Mouse (Mus musculus) embryonic facial prominence, embryonic 13.5 days (tissue): ENCODE results near the gene Wbp1l. TPM values are rescaled to one million over a fixed set of nuclear protein-coding genes. Genes with fewer than 3 reads are reported as not detected.

ENCODE experiments used
- ATAC-seq: fragments of 200-750 bp; cut with Nextera tagmentation; 2 replicates; pipeline ENCODE4 v1.8.0; 2017; ENCODE audit warnings: low read depth; ENCODE audit not compliant: insufficient number of reproducible peaks, insufficient read depth, low FRiP score, low TSS enrichment
- H3K27ac ChIP-seq: fragments of 300-500 bp; sonication (generic); 2 replicates; pipeline ENCODE4 v1.5.1; 2015; ENCODE audit warnings: moderate library complexity, mild to moderate bottlenecking, inconsistent platforms
- H3K27me3 ChIP-seq: fragments of 300-500 bp; sonication (generic); 2 replicates; pipeline ENCODE4 v1.6.1; 2015; ENCODE audit warnings: mild to moderate bottlenecking, inconsistent platforms
- H3K36me3 ChIP-seq: fragments of 300-500 bp; sonication (generic); 2 replicates; pipeline ENCODE4 v1.6.1; 2015; ENCODE audit warnings: mild to moderate bottlenecking, inconsistent platforms
- H3K4me1 ChIP-seq: fragments of 300-500 bp; sonication (generic); 2 replicates; pipeline ENCODE4 v1.6.1; 2015; ENCODE audit warnings: inconsistent platforms
- H3K4me2 ChIP-seq: fragments of 300-500 bp; sonication (generic); 2 replicates; pipeline ENCODE4 v1.6.1; 2015; ENCODE audit warnings: moderate library complexity, mild to moderate bottlenecking, inconsistent platforms
- H3K4me3 ChIP-seq: fragments of 300-500 bp; sonication (generic); 2 replicates; pipeline ENCODE4 v1.5.1; 2015; ENCODE audit warnings: mild to moderate bottlenecking, inconsistent platforms
- H3K9ac ChIP-seq: fragments of 300-500 bp; sonication (generic); 2 replicates; pipeline ENCODE4 v1.6.1; 2015; ENCODE audit warnings: mild to moderate bottlenecking, inconsistent platforms
- H3K9me3 ChIP-seq: fragments of 300-500 bp; sonication (generic); 2 replicates; pipeline ENCODE4 v1.6.1; 2016; ENCODE audit warnings: inconsistent platforms
- WGBS: fragments of 180-500 bp; shearing (Covaris S2); methylation state at CpG from one replicate; pipeline ENCODE4 v1.1.7; 2015; ENCODE audit warnings: mixed read lengths; 5-methylcytosine and 5-hydroxymethylcytosine counted together
- polyA plus RNA-seq: library from polyadenylated mRNA; unstranded; fragments of >200 nt; fragmentation: Nextera tagmentation; extraction: Ambion mirVana; gene quantifications from 2 replicates; pipeline ENCODE4 v1.2.1, GENCODE M21; 2015

The Wbp1l gene
- polyA plus RNA-seq, 1 experiment from 2014 or later: 41.9 TPM

DNA sequence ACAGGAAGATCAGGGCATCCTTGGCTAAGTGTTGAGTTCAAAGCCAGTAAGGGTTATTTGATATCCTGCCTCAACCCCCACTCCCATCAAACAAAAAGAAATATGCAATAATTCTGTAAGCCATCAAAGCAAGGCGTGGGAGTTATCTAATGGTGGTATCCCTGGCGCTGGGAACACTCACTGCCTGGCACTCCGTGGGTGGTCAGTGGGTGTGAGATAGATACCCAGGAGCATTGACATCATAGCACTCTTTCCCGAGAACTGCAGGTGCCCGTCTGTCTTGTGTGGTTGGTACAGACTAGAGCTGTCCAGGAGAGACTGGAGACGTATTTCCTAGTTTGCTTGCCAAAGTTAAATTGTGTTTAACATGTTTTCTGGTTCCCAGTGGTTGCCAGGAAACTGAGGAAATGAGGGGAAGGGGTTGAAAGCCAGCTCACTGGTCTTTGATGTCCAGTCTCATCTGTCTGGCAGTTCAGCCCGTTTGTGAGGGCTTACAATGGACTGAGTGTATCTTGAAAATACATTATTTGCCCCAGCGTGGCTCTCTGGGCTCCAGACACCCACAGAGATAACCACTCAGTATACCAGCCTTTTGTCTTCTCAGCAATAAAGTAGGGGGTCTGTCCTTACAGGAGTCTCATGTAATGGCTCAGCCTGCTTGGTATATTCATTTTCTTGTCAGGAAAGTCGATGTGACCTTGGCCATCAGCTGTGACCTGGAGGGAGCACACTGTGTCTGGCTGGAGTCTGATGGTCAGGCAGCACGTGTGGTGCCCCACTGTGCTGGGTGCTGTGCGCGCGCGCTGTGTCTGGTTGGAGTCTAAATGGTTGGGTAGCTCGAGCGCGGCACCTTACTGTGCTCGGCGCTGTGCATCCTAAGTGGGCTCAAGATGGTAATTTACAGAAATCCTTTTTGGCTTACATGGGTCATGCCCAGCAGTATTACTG lies 22.6 kb downstream of the Wbp1l start:
- Histone ChIP-seq H3K4me1 (peaks cover 86% of the 10 kb centered on the region), H3K4me2 (no peak overlapping the region), H3K9me3 (no peaks in the 10 kb centered on the region), H3K27ac (peak overlapping the region; percentile 52; the same call in 1 of the 2 replicates), H3K27me3 (no peaks in the 10 kb centered on the region), H3K36me3 (peaks cover 12% of the 10 kb centered on the region), H3K9ac (no peak overlapping the region), H3K4me3 (no peak overlapping the region)
- 74% methylated on average over 19 of the region's 19 CpGs for WGBS
- no peak for ATAC-seq

DNA sequence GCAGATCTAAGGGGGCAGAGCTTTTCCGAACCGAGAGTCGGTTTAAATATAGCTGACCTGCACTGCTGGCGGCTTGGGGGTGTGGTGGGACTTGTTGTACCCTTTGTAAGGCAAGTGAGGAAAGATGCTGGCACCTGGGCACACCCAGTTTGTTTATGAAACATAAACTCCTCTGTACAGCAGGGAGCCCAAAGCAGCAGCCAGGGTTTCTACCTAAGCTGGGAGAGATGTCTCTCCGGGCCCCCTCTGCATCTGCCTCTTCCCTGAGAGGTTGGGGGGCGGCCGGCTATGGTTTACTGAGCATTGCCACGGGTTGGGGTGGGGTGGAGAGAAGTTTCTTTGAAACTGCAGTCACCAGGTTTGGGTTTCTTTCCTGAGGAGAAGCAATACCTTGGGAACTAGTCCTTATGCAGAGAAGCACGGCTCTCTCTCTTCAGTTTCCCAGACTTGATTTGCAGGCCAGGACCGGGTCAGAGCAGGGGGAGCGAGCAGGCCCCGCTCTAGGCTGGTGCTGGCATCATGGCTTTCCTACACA lies 23.8 kb downstream of the Wbp1l start:
- Histone ChIP-seq H3K27ac (peak overlapping the region; percentile 83), H3K4me1 (peaks cover 81% of the 10 kb centered on the region), H3K9ac (peak overlapping the region; percentile 59), H3K9me3 (no peaks in the 10 kb centered on the region), H3K27me3 (no peaks in the 10 kb centered on the region), H3K36me3 (peaks cover 13% of the 10 kb centered on the region), H3K4me2 (peak overlapping the region; percentile 57), H3K4me3 (peak overlapping the region; percentile 29)
- WGBS: 28% methylated on average over 12 of the region's 12 CpGs
- ATAC-seq: peak; percentile 60; the same call in 1 of the 2 replicates

- peaks cover 18% of the 10 kb centered on the region for H3K36me3 ChIP-seq
- WGBS: 6% methylated on average over 16 of the region's 16 CpGs
These were observed 24.3 kb downstream of the Wbp1l start for GRCm38 (mm10) chr19:46623194-46623667.

DNA sequence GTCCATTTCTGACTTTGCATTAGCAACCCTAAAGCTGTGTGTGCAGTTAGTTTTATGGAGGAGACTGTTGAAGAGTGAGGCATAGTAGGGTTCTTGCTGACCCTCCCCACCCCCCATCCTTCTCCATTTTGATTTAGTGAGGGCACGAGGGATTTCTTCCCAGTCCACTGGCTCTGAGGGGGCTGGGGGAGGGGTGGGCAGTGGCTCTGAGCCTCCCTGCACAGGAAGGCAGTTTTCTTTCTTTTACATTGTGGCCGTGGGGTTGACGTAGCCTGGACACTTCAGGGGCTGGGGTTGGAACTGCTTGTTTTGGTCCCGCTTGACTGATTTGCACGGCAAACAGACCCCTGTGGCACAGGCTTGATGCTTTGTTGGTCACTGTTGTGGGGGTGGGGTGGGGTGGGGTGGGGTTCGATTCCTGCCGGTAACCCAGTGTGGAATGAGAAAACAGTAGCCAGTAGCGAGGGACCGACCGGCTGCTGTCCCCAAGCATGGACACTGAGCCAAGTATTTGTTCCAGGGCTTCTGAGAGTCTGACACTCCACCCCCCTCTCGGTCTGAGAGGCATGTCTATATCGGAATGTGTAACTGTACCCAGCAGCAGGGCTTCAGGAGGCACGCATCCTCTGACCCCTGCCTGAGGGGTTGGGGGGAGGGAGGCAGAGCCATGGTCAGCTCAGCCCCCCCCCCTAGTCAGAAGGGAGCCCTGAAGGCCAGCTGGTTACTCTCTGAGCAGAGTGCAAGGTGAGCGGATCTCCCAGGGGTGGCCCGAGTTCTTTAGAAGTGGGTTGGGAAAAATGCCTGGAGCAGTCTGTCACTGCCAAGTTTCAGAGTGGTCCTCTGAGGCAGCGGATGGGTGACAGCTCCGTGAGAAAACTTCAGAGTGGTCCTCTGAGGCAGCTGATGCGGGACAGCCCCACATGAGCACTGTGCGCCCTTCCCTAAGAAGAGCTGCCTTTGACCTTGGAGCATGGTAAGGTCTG lies 25.2 kb downstream of the Wbp1l start:
- Histone ChIP-seq H3K4me2 (peak overlapping the region; percentile 57), H3K27ac (peak overlapping the region; percentile 83), H3K4me3 (peak overlapping the region; percentile 29), H3K9me3 (no peaks in the 10 kb centered on the region), H3K4me1 (peaks cover 68% of the 10 kb centered on the region), H3K27me3 (no peaks in the 10 kb centered on the region), H3K36me3 (peaks cover 20% of the 10 kb centered on the region), H3K9ac (peak overlapping the region; percentile 59)
- no peak for ATAC-seq
- WGBS: 18% methylated on average over 19 of the region's 19 CpGs

More at GRCm38 (mm10) chr19:46623194-46623667, 24.3 kb downstream of the Wbp1l start:
- Histone ChIP-seq H3K9me3 (no peaks in the 10 kb centered on the region), H3K4me3 (peak overlapping the region; percentile 29), H3K4me1 (peaks cover 76% of the 10 kb centered on the region), H3K27me3 (no peaks in the 10 kb centered on the region), H3K27ac (peak overlapping the region; percentile 83), H3K4me2 (peak overlapping the region; percentile 57), H3K9ac (peak overlapping the region; percentile 59)
- peak; percentile 35; the same call in 1 of the 2 replicates for ATAC-seq

DNA sequence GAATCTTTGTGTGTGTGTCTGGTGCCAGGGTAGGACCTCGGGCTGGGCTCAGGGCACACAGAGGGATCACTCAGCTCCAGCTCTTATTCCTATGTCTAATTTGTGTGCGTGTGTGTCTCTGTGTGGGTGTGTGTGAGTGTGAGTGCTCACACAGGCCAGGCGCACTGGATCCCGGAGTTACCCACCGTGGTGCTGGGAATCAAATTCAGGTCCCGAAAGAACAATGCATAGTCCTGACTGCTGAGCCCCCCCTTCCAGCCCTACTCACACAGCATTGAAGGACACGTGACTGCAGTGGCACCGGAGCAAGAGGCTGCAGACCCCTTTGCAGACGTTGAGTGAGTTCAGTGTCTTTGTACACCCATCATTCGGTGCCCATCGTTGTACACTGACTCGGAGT lies 26.1 kb downstream of the Wbp1l start:
- Histone ChIP-seq H3K9ac (no peak overlapping the region), H3K36me3 (peaks cover 20% of the 10 kb centered on the region), H3K4me3 (no peak overlapping the region), H3K9me3 (no peaks in the 10 kb centered on the region), H3K27ac (peak overlapping the region; percentile 83; the same call in 1 of the 2 replicates), H3K4me2 (0 out of 2 replicates have a peak overlapping the region, but pooled peaks have one; percentile 57), H3K4me1 (peaks cover 64% of the 10 kb centered on the region), H3K27me3 (no peaks in the 10 kb centered on the region)
- no peak for ATAC-seq
- WGBS: 94% methylated on average over 12 of the region's 12 CpGs

DNA sequence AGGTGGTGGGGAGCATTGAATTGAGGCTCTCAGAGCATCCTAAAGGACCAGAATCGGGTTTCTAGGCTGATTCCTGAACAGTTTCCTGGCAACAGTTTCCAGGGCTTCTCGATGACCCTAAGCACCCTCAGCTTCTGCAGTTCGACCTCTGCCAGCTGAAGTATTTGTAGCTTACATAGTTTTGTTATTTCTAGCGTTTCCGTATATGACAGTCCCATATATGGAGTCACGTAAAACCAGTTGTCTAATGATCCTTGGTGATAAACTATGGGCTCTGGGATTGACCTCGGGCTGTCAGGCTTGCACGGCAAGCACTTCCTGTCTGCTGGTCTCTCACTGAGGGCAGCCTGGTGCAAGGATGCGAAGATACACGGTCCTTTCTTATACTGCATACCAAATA lies 26.6 kb downstream of the Wbp1l start:
- 62% methylated on average over 10 of the region's 10 CpGs for WGBS
- peaks cover 20% of the 10 kb centered on the region for H3K36me3 ChIP-seq
- no peaks in the 10 kb centered on the region for H3K9me3 ChIP-seq
- H3K4me2 ChIP-seq: no peak overlapping the region
- H3K27me3 ChIP-seq: no peaks in the 10 kb centered on the region
- peaks cover 64% of the 10 kb centered on the region for H3K4me1 ChIP-seq
- H3K27ac ChIP-seq: no peak overlapping the region; the same call in 1 of the 2 replicates
- ATAC-seq: no peak
- no peak overlapping the region for H3K9ac ChIP-seq
- no peak overlapping the region for H3K4me3 ChIP-seq

DNA sequence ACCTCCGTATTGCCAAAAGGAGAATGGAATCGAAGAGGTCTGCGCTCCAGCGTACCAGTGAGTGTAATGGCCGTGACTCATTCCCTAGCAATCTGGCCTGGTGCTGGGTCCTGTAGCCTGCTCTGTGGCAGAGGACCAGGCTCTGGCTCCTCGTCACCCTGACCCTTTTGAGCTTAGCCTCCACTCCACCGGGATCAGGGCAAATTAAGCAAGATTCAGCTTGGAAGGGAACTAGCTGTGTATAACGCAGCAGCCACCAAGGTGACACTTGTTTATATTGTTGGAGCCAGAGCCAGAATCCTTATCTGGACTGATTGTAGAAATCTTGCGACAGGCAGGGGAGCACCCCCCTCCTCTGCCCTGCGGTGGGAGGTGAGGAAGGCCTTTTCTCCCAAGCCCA lies 29.5 kb downstream of the Wbp1l start:
- no peak overlapping the region for H3K9ac ChIP-seq
- H3K36me3 ChIP-seq: peaks cover 25% of the 10 kb centered on the region
- no peaks in the 10 kb centered on the region for H3K27me3 ChIP-seq
- peaks cover 41% of the 10 kb centered on the region for H3K4me1 ChIP-seq
- no peak overlapping the region for H3K27ac ChIP-seq
- ATAC-seq: no peak
- WGBS: 88% methylated on average over 10 of the region's 10 CpGs
- H3K4me2 ChIP-seq: no peak overlapping the region
- no peak overlapping the region for H3K4me3 ChIP-seq
- no peaks in the 10 kb centered on the region for H3K9me3 ChIP-seq

- H3K27me3 ChIP-seq: no peaks in the 10 kb centered on the region
- peaks cover 23% of the 10 kb centered on the region for H3K36me3 ChIP-seq
- no peak overlapping the region for H3K4me3 ChIP-seq
- H3K9ac ChIP-seq: 0 out of 2 replicates have a peak overlapping the region, but pooled peaks have one; percentile 27
- WGBS: 83% methylated on average over 9 of the region's 9 CpGs
- ATAC-seq: no peak
- H3K4me1 ChIP-seq: peaks cover 28% of the 10 kb centered on the region
- H3K4me2 ChIP-seq: no peak overlapping the region
- peak overlapping the region; percentile 45 for H3K27ac ChIP-seq
- H3K9me3 ChIP-seq: no peaks in the 10 kb centered on the region
These were observed 30.9 kb downstream of the Wbp1l start for GRCm38 (mm10) chr19:46629807-46630206.

- H3K4me1 ChIP-seq: peaks cover 30% of the 10 kb centered on the region
- ATAC-seq: no peak
- no peak overlapping the region for H3K4me3 ChIP-seq
- H3K36me3 ChIP-seq: peaks cover 12% of the 10 kb centered on the region
- no peaks in the 10 kb centered on the region for H3K27me3 ChIP-seq
- H3K27ac ChIP-seq: no peak overlapping the region
- WGBS: 91% methylated on average over 9 of the region's 9 CpGs
- H3K9ac ChIP-seq: no peak overlapping the region
- H3K4me2 ChIP-seq: no peak overlapping the region
- no peaks in the 10 kb centered on the region for H3K9me3 ChIP-seq
These were observed 32.8 kb downstream of the Wbp1l start for GRCm38 (mm10) chr19:46631637-46632036.

GRCm38 (mm10) chr19:46635766-46636165 lies 36.9 kb downstream of the Wbp1l start:
- Histone ChIP-seq H3K27ac (no peak overlapping the region), H3K36me3 (peaks cover 16% of the 10 kb centered on the region), H3K9ac (no peak overlapping the region), H3K9me3 (no peaks in the 10 kb centered on the region), H3K4me3 (no peak overlapping the region), H3K4me2 (no peak overlapping the region), H3K4me1 (peaks cover 44% of the 10 kb centered on the region), H3K27me3 (no peaks in the 10 kb centered on the region)
- ATAC-seq: no peak
- WGBS: 58% methylated on average over 9 of the region's 9 CpGs

DNA sequence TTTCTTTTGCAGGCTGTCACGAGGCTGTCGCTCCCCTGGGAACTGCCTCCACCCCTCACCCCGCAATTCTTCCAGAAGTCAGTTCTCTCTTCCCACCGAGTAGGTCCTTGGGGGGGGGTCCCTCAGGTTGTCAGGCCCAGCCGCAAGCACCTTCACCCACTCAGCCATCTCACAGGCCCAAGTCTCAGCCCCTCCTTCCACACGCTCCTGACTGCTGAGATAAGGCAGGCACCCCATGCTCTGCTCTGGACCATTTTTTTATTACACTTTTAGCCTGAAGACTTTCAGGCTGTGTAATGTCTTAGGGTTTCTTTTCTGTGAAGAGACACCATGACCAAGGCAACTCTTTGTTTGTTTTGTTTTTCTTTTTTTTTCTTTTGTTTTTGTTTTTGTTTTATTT lies 38.7 kb downstream of the Wbp1l start:
- Histone ChIP-seq H3K9me3 (no peaks in the 10 kb centered on the region), H3K9ac (no peak overlapping the region), H3K4me3 (no peak overlapping the region), H3K4me1 (peaks cover 59% of the 10 kb centered on the region), H3K36me3 (peaks cover 16% of the 10 kb centered on the region), H3K4me2 (no peak overlapping the region), H3K27me3 (no peaks in the 10 kb centered on the region), H3K27ac (no peak overlapping the region; the same call in 1 of the 2 replicates)
- 70% methylated on average over 6 of the region's 6 CpGs for WGBS
- no peak for ATAC-seq
